Mouse (Mus musculus) E14TG2a.4 (cell line): Measurements from ENCODE around the gene Lcat.

Experiments
- H3K27me3 ChIP-seq: 2 replicates; pipeline ENCODE4 v1.6.1; 2014; ENCODE audit warnings: low read length, control low read depth; ENCODE audit not compliant: insufficient read depth
- H3K36me3 ChIP-seq: 2 replicates; pipeline ENCODE4 v1.6.1; 2014; ENCODE audit warnings: low read length, control low read depth; ENCODE audit not compliant: insufficient read depth
- H3K4me1 ChIP-seq: replicated peaks from 2 replicates; pipeline ENCODE4 v1.6.1; 2014; ENCODE audit warnings: low read depth, low read length, control low read depth
- H3K4me3 ChIP-seq: replicated peaks from 2 replicates; pipeline ENCODE4 v1.5.1; 2014; ENCODE audit warnings: mild to moderate bottlenecking, low read length
- H3K9me3 ChIP-seq: 2 replicates; pipeline ENCODE4 v1.6.1; 2014; ENCODE audit warnings: low read length, control low read depth
- CTCF ChIP-seq: conservative IDR thresholded peaks from 2 replicates; pipeline ENCODE4 v1.5.1; 2014; ENCODE audit warnings: low read length
- NANOG ChIP-seq: IDR thresholded peaks from 2 replicates; pipeline ENCODE4 v1.6.1; 2014; ENCODE audit warnings: borderline replicate concordance, low read length, mixed read lengths
- POU5F1 ChIP-seq: IDR thresholded peaks from 2 replicates; pipeline ENCODE4 v1.6.1; 2014; ENCODE audit warnings: low read length, borderline replicate concordance

The Lcat gene

DNA sequence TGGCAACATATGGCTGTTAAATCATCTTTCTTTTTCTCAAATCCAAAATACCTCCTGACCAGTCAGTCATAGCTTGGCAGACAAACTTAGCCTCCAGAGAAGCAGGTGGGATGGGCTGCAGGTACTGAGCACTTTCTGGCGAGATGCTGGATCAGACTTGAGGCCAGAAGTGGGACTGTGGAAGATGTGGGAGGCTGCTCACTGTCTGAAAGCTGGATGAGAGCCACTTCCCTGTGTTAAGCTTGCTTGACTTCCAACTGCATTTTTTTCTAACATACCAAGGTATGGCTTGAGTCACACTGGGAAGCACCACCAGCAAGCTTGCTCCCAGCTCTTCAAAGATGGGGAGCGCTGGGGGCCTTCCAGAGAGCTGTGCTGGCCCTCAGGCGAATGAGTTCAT is 18.1 kb downstream of the Lcat start:
- TF ChIP-seq NANOG (no peak), POU5F1 (no peak), CTCF (no peak)
- H3K36me3 ChIP-seq: peaks cover 61% of the 10 kb centered on the region
- H3K27me3 ChIP-seq: no peaks in the 10 kb centered on the region
- no peak overlapping the region for H3K4me3 ChIP-seq
- H3K9me3 ChIP-seq: no peaks in the 10 kb centered on the region
- peaks cover 42% of the 10 kb centered on the region for H3K4me1 ChIP-seq

DNA sequence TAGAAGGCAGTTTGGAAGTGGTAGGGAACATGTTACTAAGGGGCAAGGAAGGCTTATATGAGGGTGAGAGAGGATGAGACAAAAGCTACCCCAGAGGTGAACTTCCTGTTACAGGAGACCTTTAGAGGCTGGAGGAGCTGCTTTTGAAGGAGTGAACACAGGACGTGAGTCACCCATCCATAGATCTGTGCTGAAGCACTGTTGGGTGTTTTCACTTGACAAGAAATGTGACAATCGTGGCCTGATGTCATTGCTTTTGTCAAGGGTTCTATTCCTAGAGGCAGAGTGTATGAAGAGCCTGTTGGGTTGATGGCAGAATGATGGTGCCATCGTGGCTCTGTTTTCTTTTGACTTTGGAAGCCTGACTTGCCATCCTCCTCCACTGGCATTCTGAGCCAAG is 23.8 kb downstream of the Lcat start:
- Histone ChIP-seq H3K27me3 (no peaks in the 10 kb centered on the region), H3K4me3 (no peak overlapping the region), H3K4me1 (peaks cover 5% of the 10 kb centered on the region), H3K9me3 (no peaks in the 10 kb centered on the region), H3K36me3 (peaks cover 65% of the 10 kb centered on the region)
- no peak for TF ChIP-seq POU5F1

GRCm38 (mm10) chr8:105900941-105901616 is 42.1 kb downstream of the Lcat start:
- H3K9me3 ChIP-seq: no peaks in the 10 kb centered on the region
- peak overlapping the region; percentile 98 for H3K4me3 ChIP-seq
- H3K36me3 ChIP-seq: 0 out of 2 replicates have a peak, but pooled peaks cover 4% of the 10 kb centered on the region
- TF ChIP-seq POU5F1 (no peak), CTCF (no peak), NANOG (no peak)
- peaks cover 18% of the 10 kb centered on the region for H3K4me1 ChIP-seq
- no peaks in the 10 kb centered on the region for H3K27me3 ChIP-seq

DNA sequence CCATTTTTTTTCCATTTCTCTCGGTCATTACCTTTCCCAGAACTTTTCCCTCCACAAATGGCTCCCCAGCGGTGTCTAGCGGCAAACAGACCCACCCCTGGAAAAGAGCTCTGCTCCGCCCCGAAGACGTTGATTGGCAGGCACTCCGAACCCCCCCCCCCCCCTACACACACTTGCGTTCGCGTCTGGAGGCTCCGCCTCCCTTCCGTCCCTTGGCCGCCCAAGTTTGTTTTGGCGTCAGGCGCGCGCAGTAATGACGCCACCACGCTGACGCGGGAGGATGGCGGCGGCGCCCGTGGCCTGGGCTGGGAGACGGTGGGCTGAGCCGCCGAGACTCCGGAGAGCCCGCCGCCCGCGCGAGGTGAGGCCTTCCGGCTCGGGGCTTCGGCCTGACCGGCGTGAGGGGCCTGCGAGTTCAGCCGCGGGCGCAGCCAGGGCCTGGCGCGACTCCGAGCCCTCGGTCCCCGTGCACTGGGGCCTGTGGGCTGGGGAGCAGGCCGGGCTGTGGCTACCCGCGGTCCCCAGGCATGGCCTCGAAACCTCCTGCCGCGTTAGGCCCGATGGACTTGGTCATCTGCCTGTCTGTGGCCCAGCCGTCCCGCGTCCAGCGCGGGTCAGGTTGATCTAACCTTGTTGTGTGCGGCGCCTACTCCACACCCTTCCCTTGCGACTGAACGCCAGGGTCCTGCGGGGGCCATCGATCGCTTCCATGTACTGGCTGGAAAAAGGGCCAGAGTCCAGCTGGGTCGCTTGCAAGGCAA is 42.8 kb downstream of the Lcat start, which contains the start of gene Pskh1:
Pskh1 (plus strand) TSS at position 262 of the 761 bp plus-strand sequence.
- H3K9me3 ChIP-seq: no peaks in the 10 kb centered on the region
- H3K36me3 ChIP-seq: 0 out of 2 replicates have a peak, but pooled peaks cover 2% of the 10 kb centered on the region
- no peaks in the 10 kb centered on the region for H3K27me3 ChIP-seq
- peaks cover 20% of the 10 kb centered on the region for H3K4me1 ChIP-seq
- TF ChIP-seq NANOG: no peak
- TF ChIP-seq POU5F1: no peak
- no peak for TF ChIP-seq CTCF
- peak within 1 kb of the TSS; percentile 98 for H3K4me3 ChIP-seq

- H3K4me3 ChIP-seq: no peak overlapping the region
- H3K4me1 ChIP-seq: peaks cover 44% of the 10 kb centered on the region
- H3K27me3 ChIP-seq: no peaks in the 10 kb centered on the region
- H3K36me3 ChIP-seq: peaks cover 3% of the 10 kb centered on the region; the same call in 1 of the 2 replicates
- TF ChIP-seq POU5F1: no peak
- TF ChIP-seq NANOG: no peak
- no peak for TF ChIP-seq CTCF
- H3K9me3 ChIP-seq: no peaks in the 10 kb centered on the region
These were observed 45.2 kb downstream of the Lcat start for GRCm38 (mm10) chr8:105897801-105898480.

DNA sequence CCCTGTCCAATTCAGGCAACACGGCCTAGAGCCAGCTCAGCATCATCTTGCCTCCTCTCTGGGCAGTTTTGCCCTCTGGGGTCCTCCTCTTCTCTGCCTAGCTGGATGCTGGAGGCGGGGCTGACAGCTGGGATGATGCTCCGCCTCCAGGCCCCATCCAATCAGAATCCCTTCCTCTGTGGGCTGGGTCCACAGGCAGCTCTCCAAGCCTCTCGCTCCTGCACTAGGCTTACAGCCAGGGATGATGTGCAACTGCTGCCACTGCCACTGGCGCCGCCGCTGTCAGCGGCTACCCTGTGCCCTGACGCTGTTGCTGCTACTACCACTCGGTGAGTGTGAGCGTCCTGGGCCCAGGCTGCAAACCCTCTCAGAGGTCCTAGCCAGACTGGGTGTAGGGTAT is 49.8 kb downstream of the Lcat start, which contains the start of gene Nrn1l:
Nrn1l (plus strand) TSS at position 229 of the 400 bp plus-strand sequence.
- Histone ChIP-seq H3K4me3 (peak within 1 kb of the TSS; percentile 65), H3K36me3 (peaks cover 48% of the 10 kb centered on the region), H3K9me3 (no peaks in the 10 kb centered on the region), H3K4me1 (peaks cover 43% of the 10 kb centered on the region), H3K27me3 (no peaks in the 10 kb centered on the region)
- TF ChIP-seq POU5F1: no peak

GRCm38 (mm10) chr8:105892432-105892831 is 50.8 kb downstream of the Lcat start:
- TF ChIP-seq CTCF (peak; percentile 42), POU5F1 (no peak)
- Histone ChIP-seq H3K4me3 (no peak overlapping the region), H3K4me1 (peaks cover 52% of the 10 kb centered on the region), H3K36me3 (peaks cover 57% of the 10 kb centered on the region), H3K27me3 (no peaks in the 10 kb centered on the region), H3K9me3 (no peaks in the 10 kb centered on the region)

GRCm38 (mm10) chr8:105890870-105891269 is 52.3 kb downstream of the Lcat start:
- Histone ChIP-seq H3K4me1 (peaks cover 54% of the 10 kb centered on the region), H3K9me3 (no peaks in the 10 kb centered on the region), H3K4me3 (no peak overlapping the region), H3K36me3 (peaks cover 73% of the 10 kb centered on the region), H3K27me3 (no peaks in the 10 kb centered on the region)
- TF ChIP-seq NANOG (no peak), POU5F1 (no peak), CTCF (no peak)
